Mouse (Mus musculus): ENCODE results near the gene Nqo1.

Nqo1 gene

DNA sequence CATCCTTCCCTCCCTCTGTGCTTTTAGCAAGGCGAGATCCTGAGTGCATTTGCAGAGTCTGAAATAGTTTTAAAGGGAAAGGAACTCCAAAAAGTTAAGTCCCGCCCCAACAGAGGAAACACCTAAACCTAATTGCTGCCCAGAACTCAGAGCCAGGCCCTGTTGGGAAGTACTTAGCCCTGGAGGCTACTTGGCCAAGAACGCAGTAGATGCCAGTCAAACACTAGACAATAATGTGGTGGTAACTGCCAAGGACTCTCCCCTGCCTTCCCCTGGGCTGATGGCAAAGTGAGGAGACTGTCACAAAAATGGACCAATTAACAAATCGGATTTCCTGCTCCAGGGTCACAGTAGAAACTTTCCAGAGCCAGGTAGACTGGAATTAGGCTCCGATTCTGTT lies 1.1 kb downstream of the Nqo1 start:
- DNase-seq = no peak

DNA sequence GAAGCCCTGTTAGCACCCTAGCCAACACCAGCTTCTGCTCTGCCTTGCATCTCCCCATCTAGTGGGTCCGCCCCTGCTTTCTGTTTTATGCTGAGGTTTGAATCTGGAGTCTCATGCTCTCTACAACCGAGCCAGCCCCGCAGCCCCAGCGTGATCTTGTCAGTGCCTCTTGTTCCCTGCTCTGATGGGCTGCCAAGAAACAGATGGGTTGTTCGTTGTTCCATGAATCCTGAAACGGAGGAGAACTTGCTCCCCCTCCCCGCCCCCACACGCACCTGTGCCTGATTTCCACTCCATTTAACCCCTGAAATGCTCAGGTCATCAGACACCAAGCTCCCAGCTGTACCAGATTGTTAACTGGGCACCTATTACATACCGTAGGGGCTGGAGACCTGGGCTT lies 3.5 kb downstream of the Nqo1 start:
- DNase-seq = no peak

DNA sequence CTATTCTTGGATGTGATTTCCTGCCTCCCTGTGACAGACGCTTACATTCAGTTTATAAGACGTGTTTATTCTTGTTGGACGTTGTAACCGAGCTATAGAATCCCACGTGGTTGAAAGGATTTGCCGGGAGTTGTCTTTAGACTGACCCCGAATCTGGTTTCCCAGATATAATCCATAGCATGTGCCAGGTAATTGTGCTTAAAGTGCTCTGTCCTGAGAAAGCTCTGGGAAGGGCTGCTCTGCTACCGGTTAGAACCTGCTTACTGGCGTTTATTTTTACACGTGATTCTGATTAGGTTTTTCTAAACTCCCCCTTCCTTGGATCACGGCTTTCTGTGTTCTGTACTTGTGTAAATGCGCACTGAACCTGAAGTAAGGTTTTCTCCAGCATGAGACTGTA lies 5.3 kb downstream of the Nqo1 start:
- DNase-seq = no peak

DNA sequence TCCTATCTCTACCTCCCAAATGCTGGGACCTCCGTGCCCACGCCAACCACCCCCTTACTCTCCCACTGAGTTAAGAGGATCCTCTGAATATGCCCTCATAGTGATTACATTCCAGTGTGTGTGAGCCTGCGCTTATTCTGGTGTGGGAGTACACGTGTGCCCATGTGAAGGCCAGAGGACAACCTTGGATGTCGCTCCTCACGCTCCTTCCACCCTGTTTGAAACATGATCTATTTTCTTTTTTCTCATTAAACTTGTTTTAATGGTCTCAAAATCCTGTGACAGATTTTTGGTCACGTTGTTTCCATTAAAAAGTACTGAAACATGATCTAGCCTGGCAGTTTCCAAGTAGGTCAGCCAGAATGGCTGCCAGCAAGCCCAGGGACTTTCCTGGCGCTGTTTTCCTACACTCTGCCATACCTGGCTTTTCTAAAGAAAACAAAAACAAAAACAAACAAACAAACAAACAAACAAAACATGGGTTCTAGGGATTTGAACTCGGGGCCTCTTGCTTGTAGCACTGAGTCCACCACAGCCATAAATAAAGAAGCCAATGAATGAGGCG lies 6.8 kb downstream of the Nqo1 start:
- DNase-seq = no peak

DNA sequence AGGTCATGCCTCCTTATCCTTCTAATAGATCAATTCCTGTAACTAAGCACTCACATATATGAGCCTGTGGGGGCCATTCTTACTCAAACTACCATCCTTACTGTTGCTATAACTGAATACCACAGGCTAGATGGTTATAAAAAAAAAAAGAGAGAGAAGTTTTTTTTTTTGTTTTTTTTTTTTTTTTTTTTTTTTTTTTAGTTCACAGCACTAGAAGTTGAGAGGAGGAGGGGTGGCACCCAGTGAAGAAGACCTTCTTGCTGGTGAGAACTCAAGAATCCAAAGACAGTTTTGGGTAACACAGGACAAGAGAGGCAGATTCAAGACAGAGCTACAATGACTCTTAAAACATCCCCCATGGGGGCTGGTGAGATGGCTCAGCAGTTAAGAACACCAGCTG lies 7.6 kb downstream of the Nqo1 start:
- no peak for DNase-seq

DNA sequence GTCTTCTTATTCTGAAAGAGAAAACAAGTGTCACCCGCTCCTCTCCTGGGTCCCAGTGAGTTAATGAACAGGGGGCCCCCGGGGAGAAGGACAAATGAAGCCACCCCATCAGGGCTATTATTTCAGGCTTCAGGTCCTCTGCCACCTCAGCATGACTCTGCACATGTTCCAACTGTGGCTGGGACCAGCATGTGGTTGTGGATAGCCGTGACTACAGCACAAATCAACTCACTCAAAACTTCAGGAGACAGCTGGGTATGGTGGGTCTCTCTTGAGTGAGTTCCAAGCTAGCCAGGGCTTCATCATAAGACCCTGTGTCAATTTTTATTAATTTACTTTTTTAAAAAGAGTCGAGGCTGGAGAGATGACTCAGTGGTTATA lies 11.9 kb downstream of the Nqo1 start:
- DNase-seq = no peak

DNA sequence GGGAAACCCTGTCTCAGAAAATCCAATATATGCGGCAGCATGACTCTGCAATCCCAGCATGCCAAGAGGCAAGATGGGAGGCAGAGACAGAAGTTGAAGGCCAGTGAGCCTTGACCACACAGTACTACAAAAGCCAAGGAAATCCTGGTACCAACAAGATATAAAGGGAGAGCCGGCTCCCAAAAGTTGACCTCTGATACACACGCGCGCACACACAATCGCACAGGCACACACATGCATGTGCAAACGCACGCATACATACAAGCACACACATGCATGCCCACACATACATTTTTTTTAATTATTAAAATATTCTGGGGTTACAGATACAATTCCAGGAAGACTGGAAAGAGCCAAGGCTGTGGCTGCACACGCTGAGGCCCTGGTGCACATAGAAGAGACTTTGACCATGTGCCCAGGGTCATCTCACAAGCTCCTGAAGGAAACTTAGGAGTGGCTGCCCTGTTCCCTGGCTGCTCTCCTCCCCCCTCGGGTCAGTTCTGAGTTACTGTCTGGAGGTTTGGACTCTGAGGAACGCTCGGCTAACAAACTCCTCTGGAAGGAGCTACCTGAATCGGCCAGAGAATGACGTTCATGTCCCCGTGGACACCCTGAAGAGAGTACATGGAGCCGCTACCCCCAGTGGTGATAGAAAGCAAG lies 12.4 kb downstream of the Nqo1 start:
- DNase-seq = no peak

DNA sequence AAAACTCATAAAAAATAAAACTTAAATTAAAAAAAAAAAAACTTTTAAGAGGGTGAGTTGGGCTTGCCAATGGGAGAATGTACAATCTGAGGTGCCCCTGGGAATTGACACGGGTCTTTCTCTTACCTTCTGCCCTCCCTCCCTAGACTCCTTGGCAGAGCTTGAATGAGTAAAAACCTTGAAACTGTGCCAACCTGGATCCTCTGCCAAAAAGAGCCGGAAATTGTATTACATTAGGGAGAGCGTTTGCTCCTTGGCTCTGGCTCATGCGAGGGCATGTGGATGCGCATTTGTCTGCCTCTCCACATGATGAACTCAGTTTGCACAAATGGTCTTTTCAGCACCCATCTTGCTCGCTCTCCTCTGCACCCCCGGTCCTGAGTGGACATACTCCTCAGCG lies 13.4 kb downstream of the Nqo1 start:
- peak; percentile 69 for DNase-seq

DNA sequence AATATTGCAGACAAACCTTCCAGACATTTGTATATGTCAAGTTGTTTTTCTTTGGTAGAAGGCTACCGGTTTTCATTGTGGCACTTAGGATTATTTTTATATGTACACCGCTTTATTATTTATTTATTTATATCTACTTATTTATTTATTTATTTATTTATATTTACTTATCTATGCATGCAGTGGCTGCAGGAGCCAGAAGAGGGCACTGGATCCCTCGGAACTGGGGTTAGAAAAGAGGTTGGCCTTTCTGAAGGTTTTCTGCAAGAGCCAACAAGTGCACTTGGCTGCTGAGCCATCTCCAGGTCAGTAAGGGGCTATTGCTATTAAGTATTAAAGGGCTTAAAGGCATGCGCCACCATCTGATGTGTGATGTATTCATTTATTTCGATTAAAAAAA lies 15.1 kb downstream of the Nqo1 start:
- peak; percentile 40 for DNase-seq

DNA sequence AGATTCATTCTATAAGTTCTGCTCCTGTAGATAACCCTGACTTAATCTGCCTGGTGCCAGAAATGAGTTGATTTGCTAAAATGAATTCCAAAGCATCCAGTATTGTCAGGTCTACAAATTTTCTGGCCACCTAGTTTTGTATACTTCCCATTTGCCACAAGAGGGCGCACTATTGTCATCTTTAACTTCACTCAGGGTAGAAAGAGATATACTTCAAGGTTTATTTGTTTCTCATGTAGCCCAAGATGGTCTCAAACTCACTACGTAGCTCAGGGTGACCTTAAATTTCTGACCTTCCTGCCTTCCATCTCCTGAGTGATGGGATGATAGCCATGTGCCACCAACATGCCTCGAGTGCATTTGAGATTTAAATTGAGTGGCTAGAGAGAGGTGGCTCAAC lies 16.4 kb downstream of the Nqo1 start:
- peak; percentile 10 for DNase-seq

DNA sequence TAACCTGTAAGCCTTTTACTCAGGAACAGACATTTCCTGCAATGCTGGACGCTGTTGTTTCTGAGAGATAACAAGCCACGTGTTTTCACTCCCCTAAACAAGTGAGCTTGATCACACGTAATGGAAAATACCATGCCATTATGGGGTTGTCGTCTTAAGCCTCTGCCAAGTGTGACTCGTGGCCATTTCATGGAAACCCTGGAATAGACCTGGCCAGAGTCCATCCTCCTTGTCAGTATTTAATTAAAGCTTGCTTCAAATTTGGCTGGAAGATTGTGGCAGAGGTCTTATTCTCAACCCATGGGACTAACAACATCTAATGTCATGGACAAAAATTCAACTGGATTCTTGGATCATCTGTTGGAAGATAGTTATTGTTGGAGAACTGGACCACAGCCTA lies 16.8 kb downstream of the Nqo1 start:
- DNase-seq = peak; percentile 12

DNA sequence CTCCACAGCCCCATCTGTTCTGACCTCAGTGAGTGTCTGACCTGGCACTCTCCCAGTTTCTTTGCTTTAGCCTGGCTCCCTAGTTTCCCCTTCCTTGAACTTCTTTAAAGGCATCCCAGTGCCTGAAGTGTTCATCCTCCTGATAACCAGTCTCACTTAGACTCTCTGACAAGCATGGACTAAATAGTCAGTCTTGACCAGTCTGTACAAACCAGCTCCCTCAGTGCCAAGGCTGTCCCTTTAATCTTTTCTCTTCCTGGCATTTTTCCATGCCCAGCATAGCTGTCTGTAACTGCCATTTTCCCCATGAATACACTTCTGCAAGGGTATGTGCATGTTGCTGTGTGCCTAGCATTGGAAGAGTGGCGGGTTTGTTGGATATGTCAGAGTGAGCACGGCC lies 17.9 kb downstream of the Nqo1 start:
- DNase-seq = no peak

DNA sequence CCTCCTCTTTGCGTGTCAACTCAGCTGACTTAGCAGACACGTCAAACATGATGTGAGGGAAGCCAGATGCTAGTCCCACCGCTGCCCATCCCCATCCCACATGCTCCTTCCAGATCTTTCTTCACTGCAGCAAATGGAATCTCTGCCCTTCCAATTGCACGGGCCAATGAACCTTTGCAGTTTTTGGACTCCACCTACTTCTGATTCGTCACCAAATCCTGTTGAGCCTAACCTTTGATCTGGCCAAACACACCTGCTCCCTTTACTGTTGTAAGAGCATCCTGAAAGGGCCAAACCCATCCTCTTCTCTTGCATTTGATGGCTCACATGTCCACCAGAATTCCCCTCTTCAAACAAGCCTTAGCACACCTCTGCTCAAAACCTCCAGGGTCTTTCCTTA lies 18.4 kb downstream of the Nqo1 start:
- no peak for DNase-seq

DNA sequence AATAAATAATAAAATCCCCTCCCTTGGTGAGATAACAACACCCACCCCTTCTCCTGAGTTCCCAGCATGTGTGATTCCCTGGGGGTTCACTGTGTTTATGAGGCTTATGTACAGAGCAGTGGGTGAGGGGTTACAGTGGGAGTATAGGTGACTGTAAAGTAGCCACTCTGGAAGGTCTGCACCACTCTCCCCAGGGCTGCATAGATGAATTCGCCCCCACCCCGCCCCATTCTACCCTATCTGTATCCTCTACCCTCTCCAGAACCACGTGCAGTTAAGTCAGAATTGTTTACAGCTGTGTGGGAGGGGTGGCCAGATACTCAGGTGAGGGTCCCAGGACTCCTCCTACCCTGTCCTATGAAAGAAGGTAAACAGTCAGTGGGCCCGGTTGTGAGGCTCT lies 20.1 kb downstream of the Nqo1 start:
- no peak for DNase-seq

DNA sequence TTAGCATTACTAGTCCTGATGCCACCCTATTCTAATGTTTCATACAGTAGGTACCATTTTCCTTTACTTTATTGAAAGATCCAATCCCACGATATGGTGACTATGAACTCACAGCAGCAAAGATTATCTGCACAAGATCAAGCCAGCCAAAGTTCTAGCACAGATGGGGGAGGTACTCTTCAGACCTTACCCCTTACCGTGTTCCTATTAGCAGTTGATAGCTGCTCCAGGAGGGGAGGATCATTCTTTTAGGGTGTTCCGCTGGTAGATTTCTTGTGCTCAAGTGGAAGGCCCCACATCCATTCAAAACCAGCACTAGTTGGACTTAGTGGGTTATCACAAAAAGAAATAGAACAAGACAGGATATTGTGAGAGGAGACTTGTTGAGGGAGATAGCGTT lies 21.3 kb downstream of the Nqo1 start:
- DNase-seq = no peak

DNA sequence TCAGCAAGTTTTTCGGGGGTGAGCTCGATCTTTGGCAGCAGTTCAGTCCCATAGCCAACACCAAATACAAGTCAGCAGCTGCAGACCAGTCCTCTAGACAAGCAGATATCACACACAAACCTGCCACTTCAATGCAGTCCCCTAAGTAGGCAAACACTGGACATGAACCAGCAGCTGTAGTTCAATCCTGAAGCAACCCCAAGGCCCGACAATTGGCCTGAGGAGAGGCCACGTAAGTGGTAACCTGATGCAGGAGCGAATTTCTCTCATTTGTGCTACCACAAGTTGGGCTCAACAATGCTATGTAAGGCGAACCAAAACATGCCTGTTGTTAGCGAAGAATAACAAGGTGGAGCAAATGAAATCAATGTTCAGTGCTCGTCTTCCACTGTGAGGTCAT lies 22.3 kb downstream of the Nqo1 start:
- no peak for DNase-seq

DNA sequence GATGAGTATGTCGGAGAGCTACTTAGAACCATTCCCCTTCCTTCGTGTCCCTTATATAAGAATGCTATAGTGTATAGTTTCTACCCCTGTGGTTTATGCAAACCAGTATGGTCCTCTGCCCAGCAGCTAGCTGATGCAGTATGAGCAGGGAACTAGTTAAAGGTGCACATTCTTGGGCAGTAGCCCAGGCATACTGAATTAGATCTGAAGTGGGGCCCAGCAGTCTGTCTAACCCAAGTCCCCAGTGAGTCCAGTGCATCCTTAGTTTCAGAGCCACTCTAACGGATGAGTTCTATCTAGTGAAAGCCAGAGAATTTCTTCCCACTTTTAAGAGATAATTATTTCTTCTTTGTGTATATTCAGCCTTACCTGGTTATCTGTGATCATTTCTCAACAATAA lies 25.7 kb downstream of the Nqo1 start:
- no peak for DNase-seq

DNA sequence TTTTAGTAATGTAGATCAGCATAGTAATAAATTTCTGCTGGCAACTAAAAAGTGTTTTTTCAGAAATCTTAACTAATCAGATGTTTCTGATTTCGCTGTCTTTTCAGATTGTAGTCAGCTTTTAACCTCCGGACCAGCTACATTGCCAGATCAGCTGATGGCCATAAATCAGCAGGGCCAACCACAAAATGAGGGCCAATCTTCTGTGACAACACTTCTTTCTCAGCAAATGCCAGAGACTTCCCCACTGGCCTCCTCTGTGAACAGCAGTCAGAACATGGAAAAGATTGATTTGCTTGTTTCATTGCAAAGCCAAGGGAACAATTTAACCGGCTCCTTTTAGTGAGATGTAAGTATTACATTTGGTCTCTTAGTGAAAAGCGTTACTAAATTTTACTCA lies 32.7 kb downstream of the Nqo1 start:
- DNase-seq = no peak

All from lung, postnatal 14 days (tissue).